Mouse (Mus musculus): ENCODE results near the gene Hist1h3c.
"Not testable (repeated sequence)": the region's sequence is repeated elsewhere in the genome, so short reads cannot be mapped to it uniquely, and the experiment has no call there.

Hist1h3c gene

GRCm38 (mm10) chr13:23702801-23703200, 42.6 kb downstream of the Hist1h3c start:
- not testable (repeated sequence) for DNase-seq

GRCm38 (mm10) chr13:23702220-23702619, 43.2 kb downstream of the Hist1h3c start:
- DNase-seq: no peak

DNA sequence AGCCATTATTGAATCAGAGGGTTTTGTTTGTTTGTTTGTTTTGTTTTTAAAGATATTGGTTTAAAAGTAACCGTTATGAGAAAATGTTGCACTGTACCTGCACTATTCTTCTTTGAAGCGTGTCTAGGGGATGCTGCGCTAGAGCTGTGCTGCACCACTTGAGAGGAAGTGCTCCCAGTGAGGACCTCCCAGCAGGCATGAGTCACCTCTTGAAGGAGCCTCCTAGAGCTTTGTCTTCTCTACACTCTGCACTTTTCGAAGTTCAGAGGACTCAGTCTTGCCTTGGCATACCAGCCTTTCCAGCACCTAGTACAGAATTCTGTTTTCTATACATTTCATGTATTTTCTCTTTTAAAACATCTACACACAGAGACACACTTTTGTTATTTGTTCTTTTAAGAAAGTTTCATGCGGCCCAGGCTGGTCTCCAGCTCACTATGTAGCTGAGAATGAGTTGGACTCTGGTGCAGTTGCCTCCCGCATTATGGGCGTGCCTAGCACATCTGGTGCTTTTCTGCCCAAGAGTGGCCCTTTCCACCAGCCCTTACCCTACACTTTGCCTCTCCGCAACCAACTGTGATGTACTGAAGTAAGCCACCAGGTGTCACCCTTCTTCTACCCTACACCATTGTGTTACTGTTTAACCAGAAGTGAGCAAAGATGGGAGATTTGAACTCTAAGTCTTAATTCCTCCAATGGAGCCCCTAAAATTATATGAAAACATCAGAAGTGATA, 44.4 kb downstream of the Hist1h3c start:
- DNase-seq: peak; percentile 86

GRCm38 (mm10) chr13:23699767-23700166, 45.6 kb downstream of the Hist1h3c start:
- no peak for DNase-seq

GRCm38 (mm10) chr13:23698996-23699395, 46.4 kb downstream of the Hist1h3c start:
- DNase-seq: peak; percentile 72

- DNase-seq: peak; percentile 100
These were observed 47.1 kb downstream of the Hist1h3c start, which contains the start of gene Hist1h4c for GRCm38 (mm10) chr13:23698300-23698693. TSS of gene Hist1h4c (minus strand) at chr13:23698454.

GRCm38 (mm10) chr13:23697491-23698299, 47.7 kb downstream of the Hist1h3c start:
- DNase-seq: peak; percentile 83

DNA sequence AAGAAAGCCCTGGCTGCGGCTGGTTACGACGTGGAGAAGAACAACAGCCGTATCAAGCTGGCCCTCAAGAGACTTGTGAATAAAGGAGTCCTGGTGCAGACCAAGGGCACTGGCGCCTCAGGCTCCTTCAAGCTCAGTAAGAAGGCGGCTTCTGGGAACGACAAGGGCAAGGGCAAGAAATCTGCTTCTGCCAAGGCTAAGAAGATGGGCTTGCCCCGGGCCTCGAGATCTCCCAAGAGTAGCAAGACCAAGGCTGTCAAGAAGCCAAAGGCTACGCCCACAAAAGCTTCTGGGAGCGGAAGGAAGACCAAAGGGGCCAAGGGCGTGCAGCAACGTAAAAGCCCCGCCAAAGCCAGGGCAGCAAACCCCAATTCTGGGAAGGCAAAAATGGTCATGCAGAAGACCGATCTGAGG, 49.3 kb downstream of the Hist1h3c start:
- DNase-seq: no peak

GRCm38 (mm10) chr13:23695514-23695913, 49.9 kb downstream of the Hist1h3c start, which contains the start of gene Hist1h1t:
TSS of gene Hist1h1t (plus strand) at chr13:23695814.
- no peak for DNase-seq
